Mouse (Mus musculus) left cerebral cortex, postnatal 14 days (tissue): ENCODE results near the gene Gm5788. TPM values are rescaled to one million over a fixed set of nuclear protein-coding genes. Genes with fewer than 3 reads are reported as not detected.
A peak's percentile ranks its signal among the peaks of the same experiment; 100 is the strongest.
"Not testable (repeated sequence)": the region's sequence is repeated elsewhere in the genome, so short reads cannot be mapped to it uniquely, and the experiment has no call there.

Source experiments
- DNase-seq, 2 experiments: peaks; one replicate each; pipeline ENCODE4 v3.0.0; 2021 to 2022; ENCODE audit warnings: low spot score in 2 of 2, mixed read lengths in 1 of 2
- intact Hi-C: fragments of 180-260 bp; cut with DNase I; formaldehyde crosslinking; loops from one replicate; pipeline ENCODE4 v1.15.1; 2025
- long read RNA-seq, 2 experiments: library from polyadenylated mRNA; stranded (forward); transcript quantifications; one replicate each; pipeline ENCODE4 v2.0.0; 2021
- total RNA-seq, 2 experiments: library from RNA; stranded (reverse); gene quantifications; 2 replicates each; pipeline ENCODE4 v1.2.3; 2021

Gm5788 gene
- total RNA-seq: not detected
- long read RNA-seq, experiment 1: 0 reads
- long read RNA-seq, experiment 2: 0 reads

DNA sequence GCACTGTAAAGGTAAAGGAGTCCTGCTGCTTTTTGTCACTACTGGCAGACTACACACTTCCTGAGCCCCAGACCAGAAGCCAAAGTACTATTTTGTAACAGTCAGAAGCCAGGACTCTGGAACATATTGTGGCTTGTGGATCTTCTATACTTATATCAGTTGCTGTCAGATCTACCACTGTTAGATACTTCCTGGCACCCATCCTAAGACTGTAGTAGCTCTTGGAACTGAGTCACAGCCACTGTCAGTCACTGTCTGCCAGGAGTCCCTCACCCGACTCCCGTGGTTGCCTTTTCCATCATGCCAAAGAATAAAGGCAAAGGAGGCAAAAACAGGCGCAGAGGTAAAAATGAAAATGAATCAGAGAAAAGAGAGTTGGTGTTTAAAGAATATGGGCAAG, at the start of gene Gm5788:
TSS of gene Gm5788 (plus strand) at position 301 of the 400 bp plus-strand sequence.
- DNase-seq, intact Hi-C loops: not testable (repeated sequence)

GRCm38 (mm10) chr12:87449456-87449855, 45.1 kb upstream of the Gm5788 start:
- intact Hi-C loops: no loop called here
- no peak for DNase-seq

- intact Hi-C loops: no loop called here
- DNase-seq: no peak
These were observed 29.7 kb upstream of the Gm5788 start for GRCm38 (mm10) chr12:87464678-87465297.

- no peak for DNase-seq
- intact Hi-C loops: no loop called here
These were observed 24.0 kb upstream of the Gm5788 start for GRCm38 (mm10) chr12:87470263-87471136.

GRCm38 (mm10) chr12:87471421-87471963, 23.0 kb upstream of the Gm5788 start:
- DNase-seq: peak; percentile 23 to 72
- intact Hi-C loops: no loop called here

- peak; percentile 96 to 97 for DNase-seq
- intact Hi-C loops: no loop called here
These were observed 22.3 kb upstream of the Gm5788 start, which contains the start of gene Snw1 for GRCm38 (mm10) chr12:87471964-87472786. TSS of gene Snw1 (minus strand) at chr12:87472274.

DNA sequence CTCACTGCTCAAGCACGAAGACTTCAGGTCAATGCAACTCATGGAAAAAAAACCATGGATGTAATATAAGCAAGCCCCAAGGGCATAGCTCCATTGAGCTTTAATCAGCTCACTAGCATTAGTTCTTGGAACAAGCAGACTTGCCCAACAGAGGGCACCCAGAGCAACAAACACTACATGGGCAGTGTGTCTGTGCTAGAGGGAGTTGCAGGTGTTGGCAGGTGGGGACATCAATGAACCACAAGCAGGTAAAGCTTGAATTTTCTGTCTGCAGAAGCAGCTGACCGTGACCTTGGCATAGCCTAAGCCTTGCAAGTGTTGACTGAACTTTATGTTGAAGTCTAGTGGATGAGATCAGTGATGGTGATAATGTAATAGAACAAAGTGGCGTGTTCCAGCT, 19.8 kb upstream of the Gm5788 start:
- intact Hi-C loops: no loop called here

GRCm38 (mm10) chr12:87482482-87482881, 12.0 kb upstream of the Gm5788 start:
- intact Hi-C loops, DNase-seq: not testable (repeated sequence)

More for the DNA sequence above, 19.8 kb upstream of the Gm5788 start:
- no peak for DNase-seq

DNA sequence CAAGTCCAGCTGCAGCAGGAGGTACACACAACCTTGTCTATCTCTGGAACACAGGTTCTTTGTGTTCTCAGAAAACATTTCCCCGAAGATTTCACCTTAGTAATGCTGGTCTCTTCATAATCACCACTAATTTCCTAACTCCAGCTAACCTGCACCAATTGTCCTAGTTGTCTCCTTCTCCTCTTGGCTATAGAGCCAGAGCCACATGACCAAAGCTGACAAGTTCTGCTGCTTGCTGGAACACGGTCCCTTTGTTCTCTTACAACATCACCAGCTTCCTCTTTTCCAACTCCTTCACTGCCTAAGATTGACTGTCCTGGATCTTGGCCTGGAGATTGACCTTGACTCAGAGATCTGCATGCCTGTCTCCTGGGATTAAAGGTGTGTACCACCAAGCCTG, 5.8 kb upstream of the Gm5788 start:
- DNase-seq, intact Hi-C loops: not testable (repeated sequence)

DNA sequence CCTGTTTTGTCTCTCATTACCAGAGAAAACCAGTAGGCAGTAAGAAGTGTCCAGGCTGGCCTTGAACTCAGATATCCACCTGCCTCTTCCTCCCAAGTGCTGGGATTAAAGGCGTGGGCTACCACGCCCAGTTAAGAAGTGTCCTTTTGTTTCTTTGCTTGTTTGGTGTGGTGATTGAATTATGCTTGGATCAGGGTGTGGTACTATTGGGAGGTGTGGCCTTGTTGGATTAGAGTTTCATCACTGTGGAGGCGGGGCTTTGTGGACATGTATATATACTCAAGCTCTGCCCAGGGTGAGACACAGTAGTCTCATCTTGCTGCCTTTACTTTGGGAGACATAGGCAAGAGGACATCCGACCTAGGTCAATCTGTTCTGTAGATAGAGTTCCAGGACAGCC, 19.5 kb downstream of the Gm5788 start, which contains the start of gene Gm8300:
TSS of gene Gm8300 (plus strand) at position 301 of the 400 bp plus-strand sequence.
- intact Hi-C loops, DNase-seq: not testable (repeated sequence)

DNA sequence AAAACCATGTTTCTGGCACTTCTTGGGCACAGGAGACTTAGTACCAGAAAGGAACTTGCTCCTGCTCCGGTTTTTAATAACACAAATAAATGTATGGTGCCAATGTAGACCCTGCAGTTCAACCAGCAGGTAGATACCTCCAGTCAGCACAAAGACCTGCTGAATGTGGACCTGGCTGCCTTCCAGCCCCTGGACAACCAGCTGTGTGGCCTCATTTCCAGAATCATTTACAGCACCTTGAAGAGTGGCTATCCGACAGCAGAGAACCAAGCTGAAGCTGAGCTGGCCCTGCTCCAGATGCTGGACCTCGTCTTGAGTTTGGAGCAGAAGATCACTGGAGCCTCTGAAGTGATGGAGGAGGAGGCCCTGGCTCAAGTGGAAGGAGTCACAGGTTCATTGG, 25.1 kb downstream of the Gm5788 start:
- DNase-seq, intact Hi-C loops: not testable (repeated sequence)

DNA sequence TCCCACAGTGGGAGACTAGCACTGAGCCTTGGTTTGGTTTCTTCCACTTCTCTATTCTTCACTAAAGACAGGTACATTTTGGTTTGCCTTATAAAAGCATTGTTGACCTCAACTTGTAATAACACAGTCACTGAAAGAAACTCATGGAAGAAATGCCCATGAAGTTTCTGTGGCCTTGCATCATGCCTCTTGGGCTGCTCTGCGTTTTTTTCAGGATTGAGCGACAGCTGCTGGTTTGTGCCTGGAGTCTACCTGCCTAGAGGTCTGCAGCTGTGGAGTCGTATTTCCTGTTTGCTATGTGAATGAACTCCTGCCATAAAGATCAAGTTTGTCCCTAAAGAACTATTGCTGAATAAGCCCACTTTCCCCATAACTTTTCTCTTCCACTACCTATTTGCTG, 49.4 kb downstream of the Gm5788 start:
- intact Hi-C loops: no loop called here
- DNase-seq: no peak

Other genes with a start within 250 kb of the Gm5788 start
- gene Vipas39, start 228.5 kb upstream of the Gm5788 start, total RNA-seq: 10 to 100 TPM; 55.8 to 58.7 TPM
- gene Ahsa1, start 228.2 kb upstream of the Gm5788 start, total RNA-seq: 100 to 1,000 TPM; 158 to 159 TPM
- gene Ism2, start 195.0 kb upstream of the Gm5788 start, total RNA-seq: under 1 TPM; 0.47 to 0.48 TPM
- 10 to 100 TPM; 43.8 to 49.1 TPM for gene Sptlc2, start 106.4 kb upstream of the Gm5788 start, total RNA-seq
- 10 to 100 TPM; 79.6 to 93.9 TPM for gene Slirp, start 50.8 kb upstream of the Gm5788 start, total RNA-seq
- gene Alkbh1, start 50.7 kb upstream of the Gm5788 start, total RNA-seq: 10 to 100 TPM; 17.1 to 17.2 TPM
- 10 to 100 TPM; 50.5 to 54.1 TPM for gene Snw1, start 22.4 kb upstream of the Gm5788 start, total RNA-seq
- gene Gm8300, start 19.6 kb downstream of the Gm5788 start, total RNA-seq: not detected
- not detected for gene Oog1, start 108.0 kb downstream of the Gm5788 start, total RNA-seq
- not detected for gene Gm4027, start 124.1 kb downstream of the Gm5788 start, total RNA-seq
- gene Gm16381, start 149.9 kb downstream of the Gm5788 start, total RNA-seq: not detected